Mouse (Mus musculus): Measurements from ENCODE around the gene Tgfa.

Tgfa gene

DNA sequence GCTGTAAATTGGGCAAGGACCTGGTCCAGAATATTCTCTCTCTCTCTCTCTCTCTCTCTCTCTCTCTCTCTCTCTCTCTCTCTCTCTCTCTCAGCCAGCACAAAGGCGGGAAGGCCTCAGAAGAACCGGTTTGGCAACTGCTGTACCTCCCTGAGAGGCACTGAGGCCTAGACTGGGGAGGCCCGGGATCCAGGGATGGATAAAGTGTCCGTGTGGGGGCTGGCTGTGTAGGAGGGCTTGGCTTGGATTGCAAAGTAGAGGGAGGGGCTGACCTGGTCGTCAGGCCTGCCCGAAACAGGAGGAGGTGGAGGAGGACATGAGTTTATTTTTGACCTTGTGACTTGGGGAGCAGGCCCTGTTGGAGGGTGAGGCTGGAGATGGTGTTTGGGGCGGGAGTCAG lies 27.4 kb downstream of the Tgfa start:
- DNase-seq (ENCODE audit: low read depth in 2 of 2, low spot score in 2 of 2): no peak

- no peak for DNase-seq (ENCODE audit: low read depth in 2 of 2, low spot score in 2 of 2)
These were observed 30.6 kb downstream of the Tgfa start for GRCm38 (mm10) chr6:86225604-86226003.

DNA sequence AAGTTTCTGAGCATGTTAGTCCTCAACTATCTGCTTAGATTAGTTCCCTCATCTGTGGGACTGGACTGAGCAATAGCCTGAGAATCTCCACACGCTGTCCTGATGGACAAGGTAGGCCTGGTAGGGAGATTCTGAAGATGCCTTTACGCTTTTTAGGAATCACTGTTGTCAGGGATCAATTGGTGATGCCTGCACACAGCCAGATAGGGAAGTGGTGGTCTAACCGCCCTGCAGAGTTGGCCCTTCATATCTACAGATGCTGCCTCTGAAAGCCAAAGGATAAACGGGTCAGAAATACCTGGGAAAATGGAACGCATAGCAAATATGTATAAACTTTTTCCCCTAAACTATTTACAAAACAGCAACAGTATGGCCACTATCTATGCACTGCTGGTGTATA lies 37.3 kb downstream of the Tgfa start:
- DNase-seq (ENCODE audit: low read depth in 2 of 2, low spot score in 2 of 2): no peak

- DNase-seq (ENCODE audit: low read depth in 2 of 2, low spot score in 2 of 2): no peak
These were observed 38.7 kb downstream of the Tgfa start for GRCm38 (mm10) chr6:86233512-86234430.

GRCm38 (mm10) chr6:86244866-86245265 lies 49.8 kb downstream of the Tgfa start:
- DNase-seq (ENCODE audit: low read depth in 2 of 2, low spot score in 2 of 2): no peak

DNA sequence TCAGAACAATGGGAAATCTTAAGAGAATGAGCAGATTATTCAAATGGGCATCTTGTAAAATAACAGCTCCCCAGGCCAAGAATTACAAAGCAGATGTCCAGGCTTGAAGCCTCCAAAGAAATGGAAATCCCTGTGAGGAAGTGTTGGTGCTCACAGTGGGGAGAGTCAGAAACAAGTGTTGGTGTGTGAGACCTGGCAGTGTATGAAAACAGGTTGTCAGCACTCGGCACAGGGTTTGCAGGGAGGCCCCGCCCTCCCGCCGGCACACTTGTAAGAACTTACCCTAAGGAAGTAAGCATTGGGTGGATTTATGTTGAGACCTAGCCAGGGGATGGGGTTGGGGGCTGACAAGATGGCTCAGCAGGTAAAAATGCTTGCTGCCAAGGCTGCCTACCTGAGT lies 50.9 kb downstream of the Tgfa start:
- no peak for DNase-seq (ENCODE audit: low read depth in 2 of 2, low spot score in 2 of 2)

GRCm38 (mm10) chr6:86248562-86248961 lies 53.5 kb downstream of the Tgfa start:
- no peak for DNase-seq (ENCODE audit: low read depth in 2 of 2, low spot score in 2 of 2)

DNA sequence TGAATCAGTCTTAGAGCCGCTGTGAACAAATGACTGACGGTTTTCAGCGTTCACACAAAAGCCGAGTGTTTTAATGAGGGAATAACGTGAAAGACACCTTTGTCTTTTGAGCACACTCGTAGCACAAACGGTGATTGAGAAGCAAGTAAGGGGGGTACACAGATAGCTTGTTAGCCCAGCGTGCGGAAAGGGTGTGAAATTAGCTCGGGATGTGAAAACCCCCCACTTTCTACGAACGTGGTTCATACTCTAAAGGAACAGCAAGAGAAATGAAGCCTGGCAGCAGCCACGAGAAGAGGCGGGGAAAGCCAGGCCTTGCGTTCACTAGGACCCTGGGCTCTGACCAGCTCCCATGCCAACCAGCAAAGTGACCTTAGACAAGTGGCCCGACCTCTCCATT lies 54.0 kb downstream of the Tgfa start:
- DNase-seq (ENCODE audit: low read depth in 2 of 2, low spot score in 2 of 2): no peak

GRCm38 (mm10) chr6:86250236-86250635 lies 55.2 kb downstream of the Tgfa start:
- DNase-seq (ENCODE audit: low read depth in 2 of 2, low spot score in 2 of 2): no peak

GRCm38 (mm10) chr6:86250830-86251229 lies 55.8 kb downstream of the Tgfa start:
- no peak for DNase-seq (ENCODE audit: low read depth in 2 of 2, low spot score in 2 of 2)

DNA sequence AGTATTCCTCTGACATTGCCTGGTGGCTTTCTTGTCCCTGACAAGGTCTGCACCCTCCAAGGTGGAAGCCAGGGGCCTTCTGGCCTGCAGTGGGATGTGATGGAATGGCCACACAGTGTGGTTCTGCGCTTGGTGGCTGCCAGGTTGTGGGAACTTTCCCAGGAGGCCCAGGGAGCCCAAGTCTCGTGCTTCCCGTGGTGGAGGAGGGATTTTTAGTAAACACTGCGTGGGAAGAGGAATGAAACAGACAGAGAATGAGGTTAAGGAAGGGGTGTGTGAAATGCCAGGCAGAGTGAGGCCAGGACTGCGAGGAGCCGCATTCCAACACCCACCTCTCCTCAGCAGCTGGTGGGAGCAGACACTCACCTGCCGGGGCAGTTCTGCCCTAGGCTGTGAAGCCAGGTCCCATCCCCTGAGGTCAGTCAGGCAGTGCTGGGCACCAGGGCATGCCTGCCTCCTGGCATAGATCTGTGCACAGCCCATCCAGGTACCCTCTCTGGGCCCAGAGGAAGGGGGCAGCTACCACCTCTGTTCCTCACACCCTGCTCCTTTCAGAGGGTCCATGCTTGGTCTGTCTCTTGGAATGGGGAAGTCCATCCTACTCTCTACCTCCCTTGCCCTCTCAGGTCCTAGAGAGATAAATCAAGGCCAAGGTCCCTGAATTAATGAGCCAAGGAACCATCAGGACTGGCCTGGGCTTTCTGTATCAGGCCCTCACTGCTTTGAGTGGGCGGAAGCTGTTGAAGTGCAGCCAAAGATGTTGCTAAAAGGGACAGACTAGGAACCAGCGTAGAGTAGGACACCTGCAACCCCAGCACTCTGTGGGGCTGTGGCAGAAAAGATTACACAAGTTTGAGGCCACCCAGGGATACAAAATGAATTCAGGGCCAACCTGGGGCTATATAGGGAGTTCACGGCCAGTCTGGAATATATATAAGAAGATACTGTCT lies 57.4 kb downstream of the Tgfa start:
- no peak for DNase-seq (ENCODE audit: low read depth in 2 of 2, low spot score in 2 of 2)

- no peak for DNase-seq (ENCODE audit: low read depth in 2 of 2, low spot score in 2 of 2)
These were observed 60.9 kb downstream of the Tgfa start for GRCm38 (mm10) chr6:86255899-86256298.

DNA sequence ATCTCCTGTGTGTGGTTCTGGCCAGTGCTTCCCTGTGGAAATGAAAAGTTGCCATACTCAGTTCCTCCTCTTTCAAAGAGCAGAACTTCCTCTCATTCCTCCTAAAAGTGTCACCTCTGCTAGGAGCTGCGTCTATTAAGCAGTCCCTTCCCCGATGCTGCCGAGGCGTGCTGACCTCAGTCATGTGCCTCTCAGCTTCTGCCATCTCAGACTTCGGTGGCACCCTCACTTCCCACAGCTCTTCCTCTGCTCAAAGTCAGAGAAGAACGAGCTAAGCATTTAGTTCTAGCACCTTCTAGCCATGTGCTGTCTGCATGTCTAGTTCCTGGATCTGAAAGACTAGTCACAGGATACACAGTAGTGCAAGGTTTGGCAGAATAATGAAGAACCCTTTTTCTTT lies 64.2 kb downstream of the Tgfa start:
- no peak for DNase-seq (ENCODE audit: low read depth in 2 of 2, low spot score in 2 of 2)

DNA sequence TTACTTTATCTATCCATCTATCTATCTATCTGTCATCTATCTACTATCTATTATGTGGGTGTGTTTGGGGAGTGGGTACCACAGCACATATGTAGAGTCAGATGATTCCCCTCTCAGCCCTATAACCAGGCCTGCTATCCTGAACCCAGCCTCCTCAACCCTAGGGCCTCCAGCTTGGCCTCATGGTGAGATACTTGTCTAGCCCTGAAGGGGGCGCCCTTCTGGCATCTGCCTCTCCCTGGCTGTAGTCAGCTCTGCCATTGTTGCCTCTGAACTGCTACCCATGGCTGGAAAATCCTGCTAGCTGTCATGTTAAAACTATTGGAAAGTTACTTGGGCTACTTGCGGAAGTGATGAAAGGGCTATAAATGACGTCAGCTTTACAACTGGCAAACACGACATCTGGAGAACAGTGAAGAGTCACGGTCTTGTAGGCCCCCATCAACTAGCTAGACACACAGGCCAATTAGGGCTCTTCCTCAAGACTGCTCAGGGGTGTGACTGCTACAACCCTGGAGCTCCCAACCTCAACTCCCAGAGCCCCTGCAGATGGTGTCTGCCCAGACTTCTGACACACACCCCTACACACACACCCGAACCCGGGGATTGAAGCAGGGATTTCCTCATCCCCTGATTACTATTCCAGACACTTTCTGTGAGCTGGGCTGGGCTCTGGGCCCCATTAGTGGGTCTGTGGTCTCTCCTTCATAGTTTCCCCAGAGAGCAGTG lies 65.5 kb downstream of the Tgfa start:
- DNase-seq (ENCODE audit: low read depth in 2 of 2, low spot score in 2 of 2): peak; percentile 14 to 20

GRCm38 (mm10) chr6:86266786-86267185 lies 71.8 kb downstream of the Tgfa start:
- no peak for DNase-seq (ENCODE audit: low read depth in 2 of 2, low spot score in 2 of 2)

DNA sequence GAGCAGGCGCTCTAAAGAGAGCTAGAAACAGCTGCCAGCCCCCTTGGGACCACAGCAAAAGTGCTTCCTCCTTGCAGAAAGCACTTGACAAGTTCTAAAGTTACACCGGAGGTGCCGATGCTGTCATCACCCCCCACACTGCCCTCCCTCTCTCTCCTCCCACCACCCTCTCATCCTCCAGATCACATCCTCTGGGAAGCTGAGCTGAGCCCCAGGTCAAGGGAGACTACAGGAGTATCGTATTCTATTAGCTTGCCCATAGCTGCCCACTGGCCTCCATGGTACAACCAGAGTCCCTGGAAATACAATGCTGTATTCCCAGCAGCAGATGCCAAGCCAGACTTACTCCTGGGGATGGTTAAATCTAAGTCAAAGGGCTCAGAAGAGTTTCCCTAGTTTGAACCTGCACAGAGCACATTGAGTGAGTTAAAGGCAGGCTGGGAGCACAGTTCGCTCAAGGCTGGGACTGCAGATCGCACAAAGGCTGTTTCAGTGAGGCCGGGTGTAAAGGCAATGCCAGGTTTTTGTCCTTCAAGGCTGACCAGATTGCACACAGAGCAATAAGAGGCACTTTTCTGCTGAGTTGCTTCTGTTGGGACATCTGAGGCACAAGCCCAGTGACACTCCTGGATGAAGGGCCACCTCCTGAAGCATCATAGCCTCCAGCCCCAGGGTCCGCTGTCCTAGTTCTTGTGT lies 75.5 kb downstream of the Tgfa start:
- no peak for DNase-seq (ENCODE audit: low read depth in 2 of 2, low spot score in 2 of 2)

DNA sequence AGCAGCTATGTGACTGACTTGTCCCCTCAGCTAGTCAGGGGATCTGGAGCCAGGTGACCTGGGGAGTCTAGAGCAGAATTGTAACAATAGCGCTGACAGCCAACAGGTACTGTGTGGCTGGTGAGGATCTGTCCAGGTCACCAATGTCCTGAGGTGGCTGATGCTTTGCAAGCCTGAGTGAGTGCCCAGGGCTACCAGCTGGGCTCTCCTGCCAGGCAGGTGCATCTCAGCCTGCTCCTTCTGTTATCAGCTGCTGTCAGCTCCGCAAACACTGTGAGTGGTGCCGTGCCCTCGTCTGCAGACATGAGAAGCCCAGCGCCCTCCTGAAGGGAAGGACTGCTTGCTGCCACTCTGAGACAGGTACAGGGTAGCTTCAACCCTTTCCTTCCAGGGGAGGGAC lies 76.1 kb downstream of the Tgfa start:
- no peak for DNase-seq (ENCODE audit: low read depth in 2 of 2, low spot score in 2 of 2)

- DNase-seq (ENCODE audit: low read depth in 2 of 2, low spot score in 2 of 2): no peak
These were observed 80.7 kb downstream of the Tgfa start for GRCm38 (mm10) chr6:86275704-86276103.

GRCm38 (mm10) chr6:86276816-86277215 lies 81.8 kb downstream of the Tgfa start:
- DNase-seq (ENCODE audit: low read depth in 2 of 2, low spot score in 2 of 2): no peak

GRCm38 (mm10) chr6:86277620-86278019 lies 82.6 kb downstream of the Tgfa start:
- no peak for DNase-seq (ENCODE audit: low read depth in 2 of 2, low spot score in 2 of 2)
